Mouse (Mus musculus) intestine, embryonic 14.5 days (tissue): Measurements from ENCODE around the gene Efcc1. TPM values are rescaled to one million over a fixed set of nuclear protein-coding genes. Genes with fewer than 3 reads are reported as not detected.

Experiments
- ATAC-seq: fragments of 200-750 bp; cut with Nextera tagmentation; replicated peaks from 2 replicates; pipeline ENCODE4 v1.8.0; 2017; ENCODE audit warnings: low read depth, moderate number of reproducible peaks, moderate TSS enrichment, moderate library complexity; ENCODE audit not compliant: low FRiP score, low TSS enrichment
- DNase-seq: peaks from one replicate; pipeline ENCODE4 v3.0.0-alpha.2; 2018; ENCODE audit warnings: low spot score
- H3K27ac ChIP-seq: fragments of 300-500 bp; sonication (generic); 2 replicates; pipeline ENCODE4 v1.5.1; 2014; ENCODE audit warnings: low read depth, mild to moderate bottlenecking, control low read depth
- H3K27me3 ChIP-seq: fragments of 300-500 bp; sonication (generic); replicated peaks from 2 replicates; pipeline ENCODE4 v1.6.1; 2014; ENCODE audit warnings: low read length, control low read depth; ENCODE audit not compliant: control insufficient read depth, insufficient read depth
- H3K36me3 ChIP-seq: fragments of 300-500 bp; sonication (generic); 2 replicates; pipeline ENCODE4 v1.6.1; 2014; ENCODE audit warnings: low read length, control low read depth; ENCODE audit not compliant: control insufficient read depth, insufficient read depth
- H3K4me1 ChIP-seq: fragments of 300-500 bp; sonication (generic); replicated peaks from 2 replicates; pipeline ENCODE4 v1.6.1; 2014; ENCODE audit warnings: low read length, control low read depth, mixed read lengths; ENCODE audit not compliant: control insufficient read depth, insufficient read depth
- H3K4me2 ChIP-seq: fragments of 300-500 bp; sonication (generic); 2 replicates; pipeline ENCODE4 v1.6.1; 2014; ENCODE audit warnings: low read length
- H3K4me3 ChIP-seq: fragments of 300-500 bp; sonication (generic); 2 replicates; pipeline ENCODE4 v1.5.1; 2014; ENCODE audit warnings: low read depth, low read length, control low read depth, mixed read lengths
- H3K9ac ChIP-seq: fragments of 300-500 bp; sonication (generic); 2 replicates; pipeline ENCODE4 v1.6.1; 2014; ENCODE audit warnings: mild to moderate bottlenecking, low read length
- H3K9me3 ChIP-seq: fragments of 300-500 bp; sonication (generic); 2 replicates; pipeline ENCODE4 v1.6.1; 2016; ENCODE audit warnings: low read length, control low read depth; ENCODE audit not compliant: control insufficient read depth
- WGBS: fragments of 180-500 bp; shearing (Covaris S2); extraction: QIAGEN DNeasy Blood & Tissue Kit; methylation state at CpG from one replicate; pipeline ENCODE4 v1.1.7; 2014; 5-methylcytosine and 5-hydroxymethylcytosine counted together
- polyA plus RNA-seq: library from polyadenylated mRNA; unstranded; fragments of >200 nt; fragmentation: Nextera tagmentation; extraction: Ambion mirVana; gene quantifications from 2 replicates; pipeline ENCODE4 v1.2.1, GENCODE M21; 2014

Efcc1 gene
- polyA plus RNA-seq, 1 experiment from 2014 or later: 1.4 TPM

DNA sequence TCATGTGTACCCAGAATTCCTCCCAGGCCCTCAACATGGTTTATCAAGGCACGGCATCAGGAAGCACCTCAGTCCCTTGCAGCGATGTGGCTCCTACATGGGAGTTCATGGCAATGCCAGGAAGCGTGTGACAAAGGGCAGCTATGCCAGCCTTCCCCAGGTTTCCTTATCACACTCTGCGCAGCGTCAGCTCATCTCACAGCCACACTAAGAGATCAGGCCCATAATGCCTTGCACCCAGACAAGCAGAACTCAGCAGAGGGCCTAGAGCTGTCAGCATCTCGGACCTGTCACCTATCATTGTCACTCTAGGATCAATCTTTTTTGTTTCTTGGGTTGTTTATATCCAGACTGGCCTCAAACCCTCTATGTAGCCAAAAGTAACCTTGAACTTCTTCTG is 68.9 kb downstream of the Efcc1 start:
- no peak for ATAC-seq
- Histone ChIP-seq H3K4me3 (no peak overlapping the region), H3K36me3 (no peaks in the 10 kb centered on the region)

DNA sequence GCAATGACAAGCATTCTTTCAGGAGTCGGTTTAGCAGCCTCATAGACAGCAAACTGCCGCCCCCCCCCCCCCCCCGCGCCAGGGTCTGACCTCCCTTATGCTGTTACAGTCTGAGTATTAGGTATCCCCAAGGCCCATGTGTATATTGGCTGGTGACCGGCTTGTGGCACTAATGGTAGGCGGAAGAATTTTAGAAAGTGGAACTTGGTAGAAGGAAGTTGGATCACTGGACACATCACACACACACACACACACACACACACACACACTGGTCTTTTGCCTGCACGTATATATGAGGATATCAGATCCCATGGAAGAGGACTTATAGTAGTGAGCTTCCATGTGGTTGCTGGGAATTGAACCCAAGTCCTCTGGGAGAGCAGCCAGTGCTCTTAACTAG is 71.8 kb downstream of the Efcc1 start:
- ATAC-seq: no peak

More for the DNA sequence above, 68.9 kb downstream of the Efcc1 start:
- WGBS: 90% methylated on average over 6 of the region's 6 CpGs
- no peak for DNase-seq
- Histone ChIP-seq H3K9me3 (no peaks in the 10 kb centered on the region), H3K9ac (no peak overlapping the region), H3K27ac (no peak overlapping the region), H3K27me3 (no peaks in the 10 kb centered on the region), H3K4me1 (no peaks in the 10 kb centered on the region), H3K4me2 (no peak overlapping the region)

DNA sequence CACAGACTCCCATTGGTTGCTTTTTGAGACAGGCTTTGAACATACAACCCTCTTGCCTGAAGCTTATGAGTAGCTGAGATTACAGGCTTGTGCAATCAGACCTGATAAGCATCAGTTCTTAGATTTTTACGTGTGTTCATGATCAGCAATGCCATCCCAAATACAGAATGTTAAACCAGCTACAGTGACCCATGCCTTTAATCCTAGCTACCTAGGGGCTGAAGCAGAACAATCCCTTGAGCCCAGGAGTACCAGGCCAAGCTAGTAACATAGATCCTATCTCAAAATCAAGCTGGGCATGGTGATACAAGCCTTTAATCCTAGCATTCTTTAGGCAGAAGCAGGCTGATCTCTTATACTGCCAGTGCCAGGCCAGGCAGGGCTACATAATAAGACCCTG is 73.4 kb downstream of the Efcc1 start:
- DNase-seq (no peak), ATAC-seq (no peak)
- no peaks in the 10 kb centered on the region for H3K9me3 ChIP-seq
- no peak overlapping the region for H3K4me3 ChIP-seq
- no peak overlapping the region for H3K9ac ChIP-seq
- no peaks in the 10 kb centered on the region for H3K27me3 ChIP-seq
- no peaks in the 10 kb centered on the region for H3K36me3 ChIP-seq
- WGBS: 91% methylated on average over 1 of the region's 1 CpGs
- no peak overlapping the region for H3K4me2 ChIP-seq
- H3K27ac ChIP-seq: no peak overlapping the region
- H3K4me1 ChIP-seq: 0 out of 2 replicates have a peak, but pooled peaks cover 3% of the 10 kb centered on the region

More for the DNA sequence above, 71.8 kb downstream of the Efcc1 start:
- 0 out of 2 replicates have a peak, but pooled peaks cover 3% of the 10 kb centered on the region for H3K4me1 ChIP-seq
- H3K9me3 ChIP-seq: no peaks in the 10 kb centered on the region
- no peak overlapping the region for H3K4me3 ChIP-seq
- no peak overlapping the region for H3K27ac ChIP-seq
- no peaks in the 10 kb centered on the region for H3K27me3 ChIP-seq
- H3K9ac ChIP-seq: no peak overlapping the region
- no peak overlapping the region for H3K4me2 ChIP-seq
- no peaks in the 10 kb centered on the region for H3K36me3 ChIP-seq
- 70% methylated on average over 7 of the region's 7 CpGs for WGBS
- no peak for DNase-seq

DNA sequence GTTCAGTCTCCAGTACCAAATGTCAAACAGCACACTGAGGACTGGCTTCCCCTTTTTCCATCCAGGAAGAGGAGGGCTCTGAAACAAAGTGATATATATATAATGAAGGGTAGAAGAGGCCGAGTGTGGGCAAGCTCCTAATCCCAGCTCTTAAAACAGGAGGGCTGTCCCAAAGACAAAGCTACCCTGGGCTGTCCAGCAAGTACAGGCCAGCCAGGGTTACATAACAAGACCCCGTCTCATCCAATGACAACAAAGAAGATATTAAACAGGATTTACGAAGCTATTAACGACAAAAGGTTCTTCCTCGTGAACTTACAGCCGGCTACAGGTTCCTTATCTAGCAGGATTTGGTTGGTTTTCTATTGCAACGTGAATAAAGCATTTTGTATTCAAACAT is 74.2 kb downstream of the Efcc1 start:
- H3K9me3 ChIP-seq: no peaks in the 10 kb centered on the region
- H3K27ac ChIP-seq: no peak overlapping the region
- H3K9ac ChIP-seq: no peak overlapping the region
- ATAC-seq: no peak
- H3K36me3 ChIP-seq: no peaks in the 10 kb centered on the region
- H3K4me1 ChIP-seq: 0 out of 2 replicates have a peak, but pooled peaks cover 5% of the 10 kb centered on the region
- H3K27me3 ChIP-seq: no peaks in the 10 kb centered on the region
- no peak overlapping the region for H3K4me2 ChIP-seq
- DNase-seq: no peak
- 64% methylated on average over 7 of the region's 7 CpGs for WGBS
- no peak overlapping the region for H3K4me3 ChIP-seq

DNA sequence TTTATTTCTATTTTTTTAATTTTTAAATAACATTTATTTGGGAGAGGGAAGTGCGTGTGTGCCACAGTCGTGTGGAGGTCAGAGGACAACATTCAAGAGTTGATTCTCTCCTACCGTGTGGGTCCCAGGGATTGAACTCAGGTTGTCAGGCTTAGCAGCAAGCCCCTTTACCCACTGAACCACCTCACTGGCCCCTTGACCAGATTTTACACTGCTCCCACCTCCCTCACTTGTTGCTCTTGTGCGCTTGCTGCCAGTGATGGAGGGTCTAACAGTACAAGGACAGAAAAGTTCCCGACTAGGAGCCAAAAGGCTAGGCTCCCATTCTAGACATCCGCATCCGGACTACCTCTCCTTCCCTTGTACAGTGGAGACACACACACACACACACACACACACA is 74.8 kb downstream of the Efcc1 start:
- no peak overlapping the region for H3K4me3 ChIP-seq
- no peak for DNase-seq
- ATAC-seq: no peak
- H3K4me2 ChIP-seq: no peak overlapping the region
- H3K9me3 ChIP-seq: no peaks in the 10 kb centered on the region
- 86% methylated on average over 7 of the region's 7 CpGs for WGBS
- H3K27ac ChIP-seq: no peak overlapping the region
- no peaks in the 10 kb centered on the region for H3K36me3 ChIP-seq
- peaks cover 11% of the 10 kb centered on the region for H3K4me1 ChIP-seq
- no peak overlapping the region for H3K9ac ChIP-seq
- H3K27me3 ChIP-seq: no peaks in the 10 kb centered on the region

Other genes with a start within 250 kb of the Efcc1 start
- gene Arhgap25, start 197.6 kb upstream of the Efcc1 start, polyA plus RNA-seq: 2.7 and 3.0 TPM in 2 replicates
- 2.1 and 2.5 TPM in 2 replicates for gene Prokr1, start 140.1 kb upstream of the Efcc1 start, polyA plus RNA-seq
- gene Aplf, start 58.7 kb upstream of the Efcc1 start, polyA plus RNA-seq: 15.0 TPM in 2 replicates
- gene Gp9, start 47.2 kb downstream of the Efcc1 start, polyA plus RNA-seq: 1.1 and 3.3 TPM in 2 replicates
- gene Rab43, start 81.3 kb downstream of the Efcc1 start, polyA plus RNA-seq: 9.8 and 11.7 TPM in 2 replicates
- gene Gm45140, start 104.9 kb downstream of the Efcc1 start, polyA plus RNA-seq: 2.6 and 3.7 TPM in 2 replicates
- gene Isy1, start 107.9 kb downstream of the Efcc1 start, polyA plus RNA-seq: 51.0 and 52.3 TPM in 2 replicates
- gene Cnbp, start 120.2 kb downstream of the Efcc1 start, polyA plus RNA-seq: 1,199 and 1,261 TPM in 2 replicates
- 170 and 172 TPM in 2 replicates for gene Copg1, start 156.9 kb downstream of the Efcc1 start, polyA plus RNA-seq
- 45.1 and 46.1 TPM in 2 replicates for gene Hmces, start 183.1 kb downstream of the Efcc1 start, polyA plus RNA-seq